Mouse (Mus musculus): ENCODE results near the gene Mcpt2. TPM values are rescaled to one million over a fixed set of nuclear protein-coding genes. Genes with fewer than 3 reads are reported as not detected.
"Not testable (repeated sequence)": the region's sequence is repeated elsewhere in the genome, so short reads cannot be mapped to it uniquely, and the experiment has no call there.

Gene Mcpt2
- not detected in 2 replicates for total RNA-seq (2021)
- long read RNA-seq, experiment 1: 0 reads
- long read RNA-seq, experiment 2: 0 reads

DNA sequence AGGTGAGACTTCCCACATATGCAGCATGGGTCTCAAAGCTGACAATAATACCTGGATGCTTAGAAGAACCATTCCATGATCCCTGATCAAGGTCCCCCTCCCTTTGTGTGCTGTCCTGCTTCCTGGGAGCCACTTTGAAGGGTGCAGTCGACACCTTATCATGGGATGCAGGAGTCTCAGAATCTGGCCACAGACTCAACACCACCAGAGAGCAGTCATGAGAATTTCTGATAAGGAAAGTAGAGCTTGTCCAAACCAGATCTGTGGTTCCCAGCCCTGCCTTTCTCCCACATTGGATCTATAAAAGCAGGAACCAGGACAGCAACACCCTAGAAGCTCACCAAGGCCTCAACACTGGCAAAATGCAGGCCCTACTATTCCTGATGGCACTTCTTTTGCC is at the start of gene Mcpt2:
Gene Mcpt2, plus strand, starts transcription at position 250 of the 400 bp plus-strand sequence.
- not testable (repeated sequence) for DNase-seq

DNA sequence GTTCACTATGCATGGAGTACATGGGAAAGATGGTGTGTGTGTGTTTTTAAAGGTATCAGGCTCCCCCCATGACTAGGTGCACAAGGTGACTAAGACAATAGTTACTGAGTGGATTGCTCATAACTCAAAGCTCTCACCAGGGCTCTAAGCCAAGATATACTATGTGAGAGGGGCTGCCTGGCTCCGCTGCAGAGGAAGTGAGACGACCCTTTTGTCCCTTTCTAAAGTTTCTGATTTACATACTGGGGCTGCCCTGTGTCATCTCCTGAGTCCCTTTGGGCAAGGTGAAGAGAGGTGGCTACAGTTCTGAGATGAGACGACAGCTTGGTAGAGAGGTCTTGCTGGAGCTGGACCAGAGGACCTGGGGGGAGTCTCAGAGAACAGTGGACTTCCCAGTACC is 28.7 kb upstream of the Mcpt2 start:
- DNase-seq: no peak

DNA sequence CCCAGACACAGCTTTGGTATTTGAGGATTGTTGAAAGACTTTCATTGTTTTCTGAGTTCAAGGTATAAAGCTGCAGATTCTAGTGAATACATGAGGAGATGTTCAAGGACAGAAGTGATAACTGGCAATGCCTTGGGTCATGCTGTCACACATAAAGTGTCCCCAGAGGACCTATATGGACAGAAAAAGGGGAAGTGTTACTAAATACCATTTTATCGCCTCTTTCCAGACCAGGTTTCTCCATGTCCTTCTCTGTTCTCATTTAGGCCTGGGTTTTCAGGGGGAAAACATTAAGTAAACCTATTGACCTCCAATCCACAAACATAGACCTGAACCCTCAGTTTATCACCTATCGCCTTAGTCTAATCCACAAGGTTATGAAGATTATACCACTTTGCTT is 27.9 kb upstream of the Mcpt2 start:
- no peak for DNase-seq

DNA sequence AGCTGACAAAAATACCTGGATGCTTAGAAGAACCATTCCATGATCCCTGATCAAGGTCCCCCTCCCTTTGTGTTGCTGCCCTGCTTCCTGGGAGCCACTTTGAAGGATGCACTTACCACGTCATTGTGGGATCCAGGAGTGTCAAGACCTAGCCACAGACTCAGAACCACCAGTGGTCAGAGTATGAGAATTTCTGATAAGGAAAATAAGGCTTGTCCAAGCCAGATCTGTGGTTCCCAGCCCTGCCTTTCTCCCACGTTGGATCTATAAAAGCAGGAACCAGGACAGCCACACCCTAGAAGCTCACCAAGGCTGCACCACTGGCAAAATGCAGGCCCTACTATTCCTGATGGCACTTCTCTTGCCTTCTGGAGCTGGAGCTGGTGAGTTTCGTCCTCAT is 24.2 kb upstream of the Mcpt2 start, which contains the start of gene Mcpt1:
Gene Mcpt1, plus strand, starts transcription at position 301 of the 400 bp plus-strand sequence.
- DNase-seq: not testable (repeated sequence)

DNA sequence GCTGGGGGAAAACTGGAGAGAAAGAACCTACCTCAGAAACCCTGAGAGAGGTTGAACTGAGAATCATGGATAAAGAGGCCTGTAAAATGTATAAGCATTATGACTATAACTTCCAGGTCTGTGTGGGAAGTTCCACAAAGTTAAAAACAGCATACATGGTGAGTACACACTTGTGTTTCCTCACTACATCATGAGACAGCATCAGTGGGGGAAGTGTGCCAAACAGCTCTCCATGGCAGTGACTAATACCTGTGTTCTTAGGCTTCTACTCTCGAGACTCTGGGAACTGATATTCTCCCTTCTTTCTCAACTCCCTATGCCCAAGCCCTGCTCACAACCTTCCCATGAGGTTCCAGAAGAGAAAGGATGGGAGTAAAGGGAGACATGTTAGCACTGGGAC is 22.4 kb upstream of the Mcpt2 start:
- DNase-seq: no peak

DNA sequence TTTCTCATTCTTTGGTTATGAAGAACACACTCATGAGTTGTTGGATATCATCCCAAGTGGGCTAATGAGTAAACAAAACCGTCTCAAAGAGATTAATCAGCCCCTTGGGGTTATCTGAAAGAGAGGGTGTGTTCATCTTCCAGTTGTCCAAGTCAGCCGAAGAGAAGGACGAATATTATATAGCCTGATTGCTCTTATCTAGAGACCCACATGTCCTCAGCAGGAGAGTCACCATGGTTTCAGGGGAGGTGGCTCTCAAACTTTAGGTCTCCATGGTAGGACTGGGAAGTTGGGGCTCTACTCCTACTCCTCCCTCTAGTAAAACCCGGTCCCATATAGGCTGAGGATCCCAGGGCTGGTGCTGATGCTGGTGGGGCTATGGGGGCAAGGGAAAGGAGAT is 20.5 kb upstream of the Mcpt2 start:
- not testable (repeated sequence) for DNase-seq

DNA sequence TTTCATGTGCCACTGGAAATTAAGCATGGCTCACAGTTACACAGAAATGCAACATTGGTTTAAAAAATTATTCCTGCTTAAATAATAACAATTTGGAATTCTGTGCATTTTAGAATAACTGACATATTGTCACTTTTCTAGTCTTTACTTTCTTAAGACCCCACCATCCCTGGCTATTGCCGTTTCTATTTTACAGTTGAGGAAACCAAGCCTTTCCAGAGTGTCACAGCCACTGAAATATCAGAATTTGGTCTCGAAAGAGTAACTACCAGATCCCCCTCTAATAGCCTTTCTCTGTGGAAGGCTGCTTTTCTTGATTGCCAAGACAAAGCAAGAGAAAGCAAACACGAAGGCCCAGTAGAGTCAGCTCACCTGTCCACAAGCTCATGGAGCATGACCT is 11.4 kb upstream of the Mcpt2 start, which contains the start of gene Mcpt9:
Gene Mcpt9, minus strand, starts transcription at position 101 of the 400 bp plus-strand sequence.
- DNase-seq: not testable (repeated sequence)

DNA sequence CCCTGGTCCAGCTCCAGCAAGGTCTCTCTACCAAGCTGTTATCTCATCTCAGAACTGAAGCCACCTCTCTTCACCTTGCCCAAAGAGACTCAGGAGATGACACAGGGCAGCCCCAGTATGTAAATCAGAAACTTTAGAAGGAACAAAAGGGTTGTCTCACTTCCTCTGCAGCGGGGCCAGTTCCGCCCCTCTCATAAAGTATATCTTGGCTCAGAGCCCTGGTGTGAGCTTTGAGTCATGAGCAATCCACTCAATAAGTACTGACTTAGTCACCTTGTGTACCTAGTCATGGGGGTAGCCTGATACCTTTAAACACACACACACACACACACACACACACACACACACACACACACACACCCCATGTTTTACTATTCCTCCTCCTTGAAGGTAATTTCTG is 7.4 kb upstream of the Mcpt2 start:
- no peak for DNase-seq

DNA sequence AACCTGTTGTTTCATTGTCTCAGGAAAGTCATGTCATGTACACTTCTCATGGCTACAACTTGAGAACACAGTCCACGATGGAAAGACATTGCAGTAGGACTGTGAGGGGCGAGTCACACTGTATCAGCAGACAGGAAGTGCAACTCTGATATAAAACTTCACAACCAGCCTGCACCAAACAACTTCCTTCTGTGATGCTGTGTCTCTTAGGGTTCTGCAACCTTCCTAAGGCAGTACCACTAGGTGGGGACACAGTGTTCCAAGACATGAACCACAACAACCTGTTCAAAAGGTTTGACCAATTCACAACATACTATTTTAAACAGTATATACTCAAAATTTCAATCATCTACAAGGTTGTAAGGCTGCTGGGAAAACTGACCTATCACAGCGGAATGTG is 13.6 kb downstream of the Mcpt2 start:
- DNase-seq: no peak

DNA sequence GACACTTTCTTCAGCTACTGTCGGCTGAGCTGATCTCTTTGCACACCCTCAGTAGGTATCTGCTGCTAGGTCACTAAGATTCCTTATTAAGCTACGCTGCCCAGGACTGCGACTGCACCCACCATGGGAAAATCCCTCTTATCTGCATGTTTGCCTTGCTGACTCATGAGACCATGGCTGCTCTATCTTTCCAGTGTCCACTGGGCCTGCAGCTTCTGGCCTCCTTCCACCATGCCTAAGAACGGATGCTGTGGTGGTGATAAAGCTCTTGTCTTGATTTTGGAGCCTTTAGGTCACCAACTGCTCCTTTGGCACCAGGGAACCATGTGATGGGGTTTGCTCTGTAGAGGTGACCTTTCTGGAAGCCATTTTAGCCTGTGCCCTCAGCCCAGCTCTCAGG is 15.9 kb downstream of the Mcpt2 start:
- DNase-seq: no peak

DNA sequence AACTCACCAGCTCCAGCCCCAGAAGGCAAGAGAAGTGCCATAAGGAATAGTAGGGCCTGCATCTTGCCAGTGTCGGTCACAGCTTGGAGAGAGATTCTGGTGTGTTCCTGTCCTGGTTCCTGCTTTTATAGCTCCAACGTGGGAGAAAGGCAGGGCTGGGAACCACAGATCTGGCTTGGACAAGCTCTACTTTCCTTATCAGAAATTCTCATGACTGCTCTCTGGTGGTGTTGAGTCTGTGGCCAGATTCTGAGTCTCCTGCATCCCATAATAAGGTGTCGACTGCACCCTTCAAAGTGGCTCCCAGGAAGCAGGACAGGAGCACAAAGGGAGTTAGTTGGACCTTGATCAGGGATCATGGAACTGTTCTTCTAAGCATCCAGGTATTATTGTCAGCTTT is 20.4 kb downstream of the Mcpt2 start, which contains the start of gene Mcpt4:
Gene Mcpt4, minus strand, starts transcription at position 101 of the 400 bp plus-strand sequence.
- not testable (repeated sequence) for DNase-seq

DNA sequence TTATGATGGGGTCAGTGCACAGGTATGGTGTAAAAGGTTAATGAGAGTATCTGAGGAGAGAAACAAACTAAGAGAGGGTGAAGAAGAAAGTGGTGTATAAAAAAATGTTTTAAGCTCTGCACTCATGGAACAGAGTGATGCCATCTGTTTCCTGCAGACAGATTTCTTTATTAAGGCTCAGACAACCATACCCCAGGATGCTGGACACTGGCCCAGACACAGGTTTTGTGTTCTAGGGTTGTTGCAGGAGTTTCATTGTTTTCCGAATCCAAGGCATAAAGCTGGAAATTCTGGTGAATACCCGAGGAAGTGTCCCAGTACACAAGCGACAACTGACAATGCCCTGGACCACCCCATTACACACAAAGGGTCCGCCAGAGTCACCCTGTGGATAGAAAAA is 40.2 kb downstream of the Mcpt2 start:
- no peak for DNase-seq

DNA sequence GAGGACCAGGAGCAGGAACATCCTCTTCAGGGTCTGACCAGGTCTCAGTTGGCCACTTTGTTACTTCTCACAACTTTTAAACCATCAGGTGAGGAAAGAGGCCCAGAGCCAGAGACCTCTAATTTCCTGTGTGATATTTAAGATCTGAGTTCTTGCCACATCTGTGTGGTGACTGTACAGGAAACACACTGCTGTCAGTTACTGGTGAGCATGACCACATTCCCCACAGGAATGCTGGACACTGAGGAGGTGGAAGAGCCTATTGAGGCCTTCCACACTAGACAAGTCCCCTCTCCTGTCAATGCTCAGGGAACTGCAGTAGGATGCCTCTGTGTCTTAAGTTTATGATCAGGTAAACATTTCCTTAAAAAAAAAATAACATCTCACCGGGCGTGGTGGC is 43.3 kb downstream of the Mcpt2 start, which contains the start of gene Mcpt8:
Gene Mcpt8, minus strand, starts transcription at position 107 of the 400 bp plus-strand sequence.
- no peak for DNase-seq

DNA sequence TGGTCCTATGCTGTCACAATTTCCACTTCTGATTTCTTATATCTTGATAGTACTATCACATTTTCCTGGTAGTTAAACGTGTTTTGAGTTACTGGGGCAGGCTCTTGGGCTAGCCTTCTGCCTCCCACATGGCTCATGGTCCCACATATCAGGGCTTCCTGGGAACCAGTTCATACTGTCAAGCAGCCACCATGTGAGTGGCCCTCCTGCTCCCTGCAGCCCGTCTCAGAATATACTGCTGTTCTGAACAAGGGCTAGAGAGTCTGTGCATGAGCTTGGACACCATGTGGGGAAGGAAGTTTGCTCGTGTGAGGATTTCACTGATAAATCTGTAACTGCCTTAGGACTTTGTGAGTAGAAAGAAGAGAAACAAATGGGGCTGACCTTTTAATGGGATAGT is 44.9 kb downstream of the Mcpt2 start:
- no peak for DNase-seq

DNA sequence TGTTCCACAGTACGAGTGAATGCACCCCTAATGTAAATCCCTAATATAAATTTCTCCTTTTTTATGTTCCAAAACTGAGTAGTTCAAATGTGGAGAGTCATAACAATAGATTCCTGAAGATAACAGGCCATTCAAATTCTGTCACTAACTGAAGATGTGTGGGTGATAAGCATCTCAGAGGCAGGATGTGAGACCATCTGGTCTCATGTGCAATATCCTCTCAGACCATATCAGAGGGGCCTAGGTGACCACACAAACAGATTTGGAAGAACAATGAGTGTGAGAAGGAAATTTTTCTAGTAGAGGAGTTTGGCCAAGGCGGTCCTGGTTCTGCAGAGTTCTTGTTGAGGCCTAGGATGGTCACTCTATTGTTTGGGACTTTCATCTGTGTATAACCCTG is 51.5 kb downstream of the Mcpt2 start:
- no peak for DNase-seq

Small RNA genes within 50 kb of the gene (microRNA-seq; reads per million reads assigned to microRNA genes)
- gene Mir6949: 0 reads per million in 2 experiments

Other genes with a start within 250 kb of the Mcpt2 start
- gene Nfatc4, start 218.9 kb upstream of the Mcpt2 start, total RNA-seq (2021): 23.8 and 31.2 TPM in 2 replicates
- gene Nynrin, start 188.0 kb upstream of the Mcpt2 start, total RNA-seq (2021): 14.1 and 18.8 TPM in 2 replicates
- 0.11 and 0.34 TPM in 2 replicates for gene Cbln3, start 157.6 kb upstream of the Mcpt2 start, total RNA-seq (2021)
- gene Khnyn, start 157.1 kb upstream of the Mcpt2 start, total RNA-seq (2021): 19.2 and 23.8 TPM in 2 replicates
- 83.3 and 100 TPM in 2 replicates for gene Sdr39u1, start 141.7 kb upstream of the Mcpt2 start, total RNA-seq (2021)
- gene Cma1, start 97.4 kb upstream of the Mcpt2 start, total RNA-seq (2021): 4.3 and 5.9 TPM in 2 replicates
- 0.70 TPM in 1 of 2 replicates, not detected in the other for gene Cma2, start 91.1 kb upstream of the Mcpt2 start, total RNA-seq (2021)
- gene Mcpt1, start 24.1 kb upstream of the Mcpt2 start, total RNA-seq (2021): not detected in 2 replicates
- not detected in 2 replicates for gene Mcpt9, start 11.5 kb upstream of the Mcpt2 start, total RNA-seq (2021)
- 2.7 and 3.3 TPM in 2 replicates for gene Mcpt4, start 20.3 kb downstream of the Mcpt2 start, total RNA-seq (2021)
- 0.70 TPM in 1 of 2 replicates, not detected in the other for gene Mcpt8, start 43.2 kb downstream of the Mcpt2 start, total RNA-seq (2021)
- gene Ctsg, start 60.5 kb downstream of the Mcpt2 start, total RNA-seq (2021): 0.64 TPM in 1 of 2 replicates, not detected in the other
- not detected in 2 replicates for gene Gzme, start 78.6 kb downstream of the Mcpt2 start, total RNA-seq (2021)
- not detected in 2 replicates for gene Gzmd, start 90.6 kb downstream of the Mcpt2 start, total RNA-seq (2021)
- not detected in 2 replicates for gene Gzmg, start 117.5 kb downstream of the Mcpt2 start, total RNA-seq (2021)
- gene Gzmn, start 132.6 kb downstream of the Mcpt2 start, total RNA-seq (2021): not detected in 2 replicates
- not detected in 2 replicates for gene Gzmf, start 169.4 kb downstream of the Mcpt2 start, total RNA-seq (2021)
- not detected in 2 replicates for gene Gzmc, start 192.6 kb downstream of the Mcpt2 start, total RNA-seq (2021)
- 0.22 TPM in 1 of 2 replicates, not detected in the other for gene Gzmb, start 220.2 kb downstream of the Mcpt2 start, total RNA-seq (2021)